Mouse (Mus musculus) left cerebral cortex, postnatal 14 days (tissue): Measurements from ENCODE around the gene Zmynd15. TPM values are rescaled to one million over a fixed set of nuclear protein-coding genes. Genes with fewer than 3 reads are reported as not detected.
"Not testable (repeated sequence)": the region's sequence is repeated elsewhere in the genome, so short reads cannot be mapped to it uniquely, and the experiment has no call there.

ENCODE experiments used
- DNase-seq, 2 experiments: peaks; one replicate each; pipeline ENCODE4 v3.0.0; 2021 to 2022; ENCODE audit warnings: low spot score in 2 of 2, mixed read lengths in 1 of 2
- intact Hi-C: fragments of 180-260 bp; cut with DNase I; formaldehyde crosslinking; loops from one replicate; pipeline ENCODE4 v1.15.1; 2025
- total RNA-seq, 2 experiments: library from RNA; stranded (reverse); gene quantifications; 2 replicates each; pipeline ENCODE4 v1.2.3; 2021

Zmynd15 gene
- total RNA-seq, 2 experiments from 2014 or later: 0.46 to 0.55 TPM

DNA sequence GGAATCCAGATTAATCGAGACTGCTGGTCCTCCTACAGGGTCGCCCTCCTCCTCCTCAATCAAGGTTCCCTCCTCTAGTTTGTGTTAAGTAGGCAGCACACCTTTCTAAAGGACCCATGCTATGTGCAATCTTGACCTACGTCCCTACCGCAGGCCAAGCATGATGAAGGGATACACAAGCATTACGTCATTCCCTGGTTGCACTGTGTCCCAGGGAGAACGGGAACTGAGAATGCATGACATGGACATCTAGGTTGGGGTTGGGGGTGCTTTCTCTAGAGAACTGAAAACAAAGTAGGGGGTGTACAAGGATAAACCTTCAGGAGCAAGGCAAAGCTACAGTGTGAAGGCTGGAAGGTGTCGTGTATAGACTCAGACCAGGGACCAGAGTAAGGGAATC lies 17.4 kb upstream of the Zmynd15 start:
- intact Hi-C loops: no loop called here
- DNase-seq: no peak

DNA sequence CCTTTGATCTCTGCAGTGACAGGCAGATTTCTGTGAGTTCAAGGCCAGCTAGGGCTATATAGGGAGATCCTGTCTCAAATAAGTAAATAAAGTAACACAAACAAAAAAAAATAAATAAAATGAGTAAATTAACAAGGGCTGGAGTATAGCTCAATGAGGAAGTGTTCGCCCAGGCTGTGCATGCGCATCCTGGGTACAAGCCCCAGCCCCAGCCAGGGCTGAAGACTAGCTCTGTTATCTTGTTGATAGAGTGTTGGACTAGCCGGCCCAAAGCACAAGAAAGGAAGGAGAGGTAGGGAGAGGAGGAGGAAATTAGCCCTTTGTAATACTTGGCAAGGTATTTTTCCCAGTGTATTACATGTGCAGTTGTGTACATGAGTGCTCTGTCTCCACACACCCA lies 15.3 kb upstream of the Zmynd15 start:
- intact Hi-C loops: no loop called here
- no peak for DNase-seq

DNA sequence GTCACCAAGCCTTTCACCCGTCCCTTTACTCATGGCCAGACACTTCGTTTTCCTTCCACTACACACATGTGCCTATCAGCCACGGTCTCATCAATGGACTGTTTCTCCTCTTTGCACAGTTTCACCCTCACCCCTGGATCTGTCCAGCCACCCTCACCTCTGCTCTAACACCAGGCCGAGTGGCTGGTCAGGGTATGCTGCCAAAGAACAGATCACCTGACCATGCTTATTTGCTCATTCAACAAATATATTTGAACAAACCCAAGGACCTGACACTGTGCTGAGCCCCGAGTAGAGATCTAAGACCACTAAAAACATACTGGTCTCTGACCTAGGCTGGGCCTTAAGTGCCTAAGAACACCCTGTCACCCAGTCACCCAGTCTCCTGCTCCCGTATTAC lies 14.6 kb upstream of the Zmynd15 start:
- intact Hi-C loops: no loop called here
- DNase-seq: no peak

DNA sequence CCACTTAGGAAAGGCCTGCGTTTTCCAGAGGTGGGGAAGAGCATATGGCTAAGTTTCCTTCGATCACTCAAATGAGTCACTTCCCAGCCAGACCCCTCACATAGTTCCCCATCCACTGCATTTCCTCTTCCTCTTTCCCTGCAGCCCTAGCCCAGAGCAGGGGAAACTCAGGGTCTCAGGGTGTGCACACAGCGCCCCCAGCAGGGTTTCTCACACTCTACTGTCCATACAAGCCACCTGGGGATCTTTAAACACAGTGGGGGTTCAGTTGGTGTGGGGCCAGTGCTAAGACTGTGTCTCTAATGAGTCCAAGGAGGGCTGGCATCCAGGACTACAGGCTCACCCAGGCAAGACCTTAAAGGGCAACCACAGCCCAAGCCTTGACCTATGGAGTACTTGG lies 12.5 kb upstream of the Zmynd15 start:
- intact Hi-C loops: no loop called here
- no peak for DNase-seq

DNA sequence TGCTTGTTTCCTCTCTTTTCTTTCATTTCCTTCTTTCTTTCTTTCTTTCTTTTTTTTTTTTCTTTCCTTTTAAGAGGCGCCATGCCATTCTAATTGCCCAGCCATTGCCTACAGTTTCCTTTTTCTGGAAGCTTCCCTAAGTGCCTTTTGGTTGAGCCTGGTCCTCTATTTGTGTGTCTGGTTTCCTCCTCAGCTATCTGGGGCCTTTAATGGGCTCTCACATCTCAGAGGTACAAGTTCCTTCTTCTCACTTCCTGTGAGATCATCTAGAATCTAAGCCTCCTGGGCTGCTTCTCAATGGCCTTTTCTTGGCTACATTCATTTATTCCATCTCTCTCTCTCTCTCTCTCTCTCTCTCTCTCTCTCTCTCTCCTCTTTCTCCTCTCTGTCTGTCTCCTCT lies 11.9 kb upstream of the Zmynd15 start:
- intact Hi-C loops: no loop called here
- DNase-seq: no peak

DNA sequence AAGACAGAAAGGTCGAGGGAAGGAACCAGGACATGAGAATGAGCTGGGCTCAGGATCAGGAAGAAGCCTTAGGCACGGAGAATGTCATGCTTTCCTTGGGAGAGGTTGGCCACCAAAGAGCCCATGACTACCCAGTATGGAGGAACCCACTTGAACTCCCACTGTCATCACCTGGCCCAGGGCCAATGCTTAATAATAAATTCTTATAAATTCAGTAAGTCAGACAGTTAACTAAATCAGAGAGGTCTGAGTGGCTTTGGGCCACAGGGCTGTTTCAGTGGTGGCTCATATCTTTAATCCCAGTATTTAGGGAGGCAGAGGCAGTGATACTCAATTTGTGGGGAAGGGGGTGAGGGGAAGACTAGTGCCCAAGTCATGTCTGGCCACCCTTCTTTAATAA lies 8.3 kb upstream of the Zmynd15 start:
- DNase-seq: no peak
- intact Hi-C loops: loop anchor here (5.0 kb wide), 1 partner anchor 56 kb away; the partner anchor contains the start of gene Tm4sf5

DNA sequence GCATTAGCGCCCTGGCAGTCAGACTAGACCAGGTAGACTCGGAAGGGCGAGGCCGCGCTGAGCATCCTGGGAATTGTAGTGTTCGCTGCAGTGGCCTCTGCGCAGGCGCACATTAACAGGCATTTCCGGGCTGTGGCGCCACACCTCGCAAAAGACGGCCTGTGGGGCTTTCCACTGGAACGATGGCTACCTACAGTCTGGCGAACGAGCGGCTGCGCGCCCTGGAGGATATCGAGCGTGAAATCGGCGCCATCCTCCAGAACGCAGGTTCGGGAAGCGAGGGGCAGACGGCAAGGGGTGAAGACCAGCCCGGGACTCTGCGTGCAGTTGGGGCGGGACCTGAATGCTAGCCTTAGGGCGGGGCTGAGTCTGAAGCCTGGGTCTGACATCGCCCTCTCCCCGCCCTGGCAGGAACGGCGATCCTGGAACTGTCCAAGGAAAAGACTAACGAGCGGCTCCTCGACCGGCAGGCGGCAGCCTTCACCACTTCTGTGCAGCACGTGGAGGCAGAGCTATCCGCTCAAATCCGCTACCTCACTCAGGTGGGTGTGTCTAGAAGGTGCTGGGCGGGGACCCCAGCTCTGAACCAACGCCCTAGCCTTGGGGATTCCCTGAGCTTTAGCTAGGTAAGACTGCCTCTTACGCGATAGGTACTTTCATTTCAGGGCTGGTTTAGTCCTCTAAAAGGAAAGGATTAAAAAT lies 7.3 kb upstream of the Zmynd15 start, which contains the start of gene Med11:
TSS of gene Med11 (plus strand) at position 123 of the 702 bp plus-strand sequence.
- intact Hi-C loops: loop anchor here (5.0 kb wide), 1 partner anchor 55 kb away; the partner anchor contains the start of gene Tm4sf5
- DNase-seq: peak; percentile 95 to 96

DNA sequence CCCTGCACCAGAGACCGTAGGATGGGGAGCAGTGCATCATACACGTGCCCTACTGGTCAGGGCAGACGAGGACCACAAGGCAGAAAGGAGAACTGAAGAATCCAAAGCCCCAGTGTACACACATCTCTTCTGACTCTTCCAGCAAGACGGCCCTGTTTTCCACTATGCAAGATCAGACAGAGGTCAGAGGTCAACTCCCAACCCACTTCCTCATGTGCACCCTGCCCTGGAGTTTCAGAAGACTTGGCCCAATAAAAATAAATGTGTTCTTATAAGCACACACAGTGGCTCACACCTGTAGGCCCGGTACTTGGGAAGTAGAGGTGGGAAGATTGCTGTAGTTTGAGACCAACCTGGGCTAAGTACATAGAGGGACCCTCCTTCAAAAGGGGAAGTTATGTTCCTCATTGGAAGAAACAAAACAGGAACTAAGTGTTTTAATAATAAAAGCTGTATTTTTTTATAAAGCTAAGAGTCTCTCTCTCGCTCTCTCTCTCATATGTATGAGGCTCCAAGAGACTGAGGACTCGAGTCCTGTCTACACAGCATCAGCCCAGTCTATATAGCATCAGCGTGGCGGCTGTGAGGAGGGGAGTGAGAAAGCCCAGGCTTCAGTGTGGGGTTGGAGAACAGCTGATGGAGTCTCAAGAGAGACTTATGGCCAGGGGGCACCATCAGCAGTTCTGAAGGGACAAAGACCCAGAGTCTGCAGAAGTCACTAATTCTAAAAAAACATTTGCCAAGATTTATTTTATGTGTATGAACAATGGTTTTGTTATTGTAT lies 5.8 kb upstream of the Zmynd15 start:
- DNase-seq: no peak
- intact Hi-C loops: loop anchor here (5.0 kb wide), 1 partner anchor 54 kb away; the partner anchor contains the start of gene Tm4sf5

DNA sequence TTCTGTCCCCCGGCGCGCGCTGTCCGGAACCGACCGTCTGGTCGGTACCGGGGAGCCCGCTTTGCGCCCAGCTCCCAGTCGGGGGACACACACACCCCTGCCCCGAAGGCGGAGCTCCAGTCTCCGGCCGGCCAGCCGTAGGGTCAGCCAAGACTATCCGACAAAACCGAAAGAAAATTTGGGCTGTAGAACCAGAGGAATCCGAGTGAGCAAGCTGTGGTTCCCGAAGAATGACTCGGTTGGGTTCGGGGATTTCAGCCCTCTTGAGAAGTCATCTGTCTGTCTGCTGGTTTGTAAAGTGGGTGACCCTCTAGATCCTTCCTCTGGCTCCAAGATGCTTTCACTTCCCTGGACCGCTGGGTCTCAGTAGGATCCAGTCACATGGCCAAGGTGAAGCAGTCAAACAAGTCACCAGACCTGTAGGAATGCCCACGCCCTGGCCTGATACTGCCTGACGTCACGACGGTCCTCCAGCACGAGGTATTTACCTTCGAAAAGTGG lies 418 bp downstream of the Zmynd15 start, which contains the start of gene Cxcl16:
TSS of gene Cxcl16 (minus strand) at position 384 of the 501 bp plus-strand sequence.
- intact Hi-C loops: no loop called here
- no peak for DNase-seq

DNA sequence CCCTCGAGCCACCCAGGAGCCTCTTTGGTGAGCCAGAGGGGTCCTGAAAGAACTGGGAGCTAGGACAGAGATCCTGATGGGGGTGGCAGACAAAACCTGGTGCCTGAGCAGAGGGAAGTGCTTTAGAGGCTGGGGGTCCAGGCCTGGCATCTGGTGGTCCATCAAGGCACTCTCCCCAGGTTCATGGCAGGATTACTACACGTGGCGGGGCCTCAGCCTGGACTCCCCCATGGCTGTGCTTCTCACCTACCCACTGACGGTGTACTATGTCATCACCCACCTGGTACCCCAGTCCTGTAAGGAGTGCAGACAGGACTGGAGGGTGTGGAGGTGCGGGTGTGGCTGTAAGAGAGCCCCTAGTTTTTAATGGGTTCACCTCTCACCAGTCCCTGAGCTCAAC lies 4.7 kb downstream of the Zmynd15 start:
- intact Hi-C loops: no loop called here

DNA sequence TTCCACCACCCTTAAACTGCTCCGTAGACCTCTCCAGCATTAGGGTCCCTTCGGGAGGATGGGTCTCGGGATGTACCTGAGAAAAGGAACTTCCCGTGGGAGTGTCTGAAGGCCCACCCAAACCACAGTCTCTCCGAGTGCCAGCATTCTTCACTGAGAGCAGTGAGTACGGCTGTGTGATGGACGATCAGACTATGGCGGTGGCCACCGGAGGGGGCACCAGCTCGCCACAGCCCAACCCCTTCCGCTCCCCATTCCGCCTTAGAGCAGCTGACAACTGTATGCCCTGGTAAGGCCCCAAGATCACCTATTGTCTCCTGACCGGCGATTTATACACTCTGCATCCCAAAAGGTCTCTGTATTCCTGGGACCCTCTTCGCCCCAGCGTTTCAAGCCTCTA lies 6.0 kb downstream of the Zmynd15 start:
- intact Hi-C loops: no loop called here
- no peak for DNase-seq

More for the DNA sequence above, 4.7 kb downstream of the Zmynd15 start:
- DNase-seq: no peak

DNA sequence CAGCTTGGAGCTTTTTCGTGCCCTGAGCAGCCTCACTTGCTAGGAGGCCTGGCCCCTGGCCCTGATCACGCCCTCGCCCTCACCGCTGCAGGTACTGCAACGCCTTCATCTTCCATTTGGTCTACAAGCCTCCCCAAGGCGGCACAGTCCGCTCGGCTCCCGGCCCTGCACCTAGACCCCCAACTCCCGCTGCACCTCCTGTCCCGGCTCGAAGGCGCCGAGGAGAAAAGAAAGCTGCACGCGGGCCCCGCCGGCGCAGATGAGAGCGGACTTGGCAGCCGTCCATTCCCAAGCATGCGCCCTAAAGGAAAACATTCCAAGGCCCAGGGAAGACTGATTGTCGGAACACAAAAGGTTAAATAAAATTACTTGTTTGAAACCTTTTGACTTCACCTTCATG lies 6.6 kb downstream of the Zmynd15 start:
- DNase-seq: no peak
- intact Hi-C loops: no loop called here

DNA sequence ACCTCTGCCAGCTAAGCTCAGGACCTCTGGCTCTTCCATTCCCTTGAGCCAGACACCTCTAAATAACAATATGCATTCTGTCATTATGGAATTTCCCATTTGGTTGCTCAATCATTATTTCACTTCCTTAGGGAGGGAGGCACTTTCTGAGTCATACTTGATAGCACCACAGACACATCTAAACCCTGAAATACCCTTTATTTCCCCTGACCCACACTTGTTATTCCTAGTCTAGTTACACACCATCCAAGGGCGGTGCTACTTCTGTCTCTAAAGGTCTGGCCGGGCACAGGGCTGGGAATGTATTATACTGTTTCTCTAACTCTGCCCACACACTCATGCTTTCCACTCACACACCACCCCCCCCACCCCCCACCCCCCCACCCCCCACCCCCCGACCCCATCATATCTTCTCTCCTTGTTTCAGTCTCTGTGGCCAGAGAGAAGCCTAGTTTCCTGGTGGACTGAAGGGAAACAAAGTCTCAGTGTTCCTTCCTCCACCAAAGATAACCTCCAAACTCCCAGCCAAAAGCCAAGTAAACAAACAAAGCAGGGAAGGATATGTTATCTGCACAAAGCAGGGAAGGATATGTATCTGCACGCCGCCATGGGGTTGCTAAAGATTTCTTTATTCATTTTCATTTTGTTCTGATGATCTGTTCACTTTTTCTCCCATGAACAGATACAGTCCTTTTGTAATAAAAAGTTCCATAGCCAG lies 8.8 kb downstream of the Zmynd15 start:
- intact Hi-C loops: no loop called here

DNA sequence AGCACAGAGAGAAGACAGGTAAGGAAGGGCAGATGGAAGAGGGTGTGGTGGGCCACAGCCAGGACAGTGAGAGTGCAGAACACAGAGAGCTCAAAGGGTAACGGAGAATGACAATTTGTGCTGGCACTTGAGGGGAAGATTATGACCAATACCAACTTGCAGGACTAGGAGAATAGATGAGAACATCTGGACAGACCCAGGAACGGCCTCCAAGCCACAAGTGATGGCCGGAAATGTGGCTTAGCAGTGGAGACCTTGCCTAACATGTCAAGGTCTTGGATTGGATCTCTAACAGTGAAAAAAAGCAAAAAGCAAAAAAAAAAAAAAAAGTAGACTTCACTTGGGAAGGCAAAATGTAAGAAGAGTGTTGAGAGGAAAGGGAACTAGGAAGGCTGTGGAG lies 10.5 kb downstream of the Zmynd15 start:
- no peak for DNase-seq
- intact Hi-C loops: no loop called here

More for the DNA sequence above, 8.8 kb downstream of the Zmynd15 start:
- no peak for DNase-seq

DNA sequence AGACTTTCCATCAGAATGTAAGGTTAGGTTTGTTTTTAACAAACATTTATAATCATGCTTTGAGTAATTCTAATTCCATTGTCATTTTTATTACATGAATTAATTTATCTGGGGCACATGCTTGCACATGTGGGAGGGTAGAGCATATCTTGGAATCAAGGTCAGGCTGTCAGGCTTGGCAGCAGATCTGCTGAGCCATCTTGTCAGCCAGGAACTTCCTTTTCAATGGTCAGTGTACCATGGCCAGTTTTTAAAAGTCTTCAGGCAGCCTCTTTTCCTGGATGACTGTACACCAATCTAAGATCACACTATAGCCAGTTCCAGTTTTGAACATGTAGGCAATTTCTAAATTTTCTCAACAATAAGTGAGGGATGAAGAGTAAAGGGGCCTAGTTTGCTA lies 13.5 kb downstream of the Zmynd15 start:
- intact Hi-C loops: no loop called here
- no peak for DNase-seq

DNA sequence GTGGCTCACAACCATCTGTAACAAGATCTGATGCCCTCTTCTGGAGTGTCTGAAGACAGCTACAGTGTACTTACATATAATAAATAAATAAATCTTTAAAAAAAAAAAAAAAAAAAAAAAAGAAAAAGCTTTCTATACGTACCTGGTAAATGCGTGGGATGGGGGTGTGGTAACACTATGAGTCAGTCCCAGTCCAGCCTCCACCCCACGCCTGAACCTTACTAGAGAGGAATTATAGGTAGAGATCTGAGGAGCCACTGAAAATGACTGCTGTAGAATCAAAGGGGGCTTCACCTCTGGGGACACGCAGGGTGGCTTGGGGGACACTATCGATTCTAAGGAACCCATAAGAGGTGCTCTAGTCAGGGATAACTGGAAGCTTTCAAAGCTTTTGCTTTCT lies 14.1 kb downstream of the Zmynd15 start:
- DNase-seq, intact Hi-C loops: not testable (repeated sequence)

DNA sequence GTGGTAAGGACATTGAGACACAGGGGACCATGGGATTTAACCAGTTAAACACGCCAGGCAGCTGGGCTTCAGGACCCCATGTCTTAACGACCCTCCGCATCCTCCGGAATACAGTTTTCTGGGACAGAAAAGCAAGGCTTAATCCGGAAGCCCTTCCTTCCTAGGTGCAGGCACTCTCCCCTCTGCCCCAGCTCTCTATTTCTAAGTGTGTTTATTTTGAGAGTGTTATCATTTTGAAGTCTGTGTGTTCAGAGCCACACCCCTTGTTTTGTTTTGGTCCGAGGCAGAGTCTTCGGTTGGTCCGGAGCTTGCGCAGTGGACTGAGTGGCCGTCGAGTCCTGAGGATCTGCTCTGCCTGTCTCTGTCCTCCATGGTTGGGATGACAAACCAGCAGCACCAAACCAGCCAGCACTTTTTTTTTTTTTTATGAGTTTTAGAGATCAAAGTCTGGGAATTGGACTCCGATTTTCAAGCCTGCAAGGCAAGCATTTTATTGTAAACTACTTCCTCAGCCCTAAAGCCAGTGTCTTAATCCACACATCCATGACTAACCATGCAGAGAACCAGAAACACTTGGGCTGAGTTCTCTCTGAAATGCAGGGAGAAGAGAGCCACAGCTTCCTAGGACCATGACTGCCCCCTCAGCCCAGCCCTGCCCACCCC lies 15.8 kb downstream of the Zmynd15 start:
- DNase-seq: no peak
- intact Hi-C loops: no loop called here

DNA sequence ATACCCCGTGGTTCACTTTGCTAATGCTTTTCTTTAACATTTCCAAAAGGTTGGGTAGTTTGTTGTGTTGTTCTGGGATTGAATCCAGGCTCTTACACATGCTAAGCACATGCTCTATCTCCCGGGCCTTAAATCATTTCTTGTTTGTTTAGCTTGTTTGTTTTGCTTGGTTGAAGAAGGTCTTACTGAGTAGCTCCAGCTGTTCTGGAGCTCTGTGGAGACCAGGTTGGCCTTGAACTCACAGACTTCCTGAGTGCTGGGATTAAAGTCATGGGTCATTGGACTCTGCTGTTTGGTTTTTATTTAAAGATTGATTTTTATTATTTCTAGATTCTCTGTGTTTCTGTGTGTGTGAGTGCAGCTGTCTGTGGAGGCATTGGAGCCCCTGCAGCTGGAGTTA lies 26.3 kb downstream of the Zmynd15 start:
- intact Hi-C loops: no loop called here
- no peak for DNase-seq

DNA sequence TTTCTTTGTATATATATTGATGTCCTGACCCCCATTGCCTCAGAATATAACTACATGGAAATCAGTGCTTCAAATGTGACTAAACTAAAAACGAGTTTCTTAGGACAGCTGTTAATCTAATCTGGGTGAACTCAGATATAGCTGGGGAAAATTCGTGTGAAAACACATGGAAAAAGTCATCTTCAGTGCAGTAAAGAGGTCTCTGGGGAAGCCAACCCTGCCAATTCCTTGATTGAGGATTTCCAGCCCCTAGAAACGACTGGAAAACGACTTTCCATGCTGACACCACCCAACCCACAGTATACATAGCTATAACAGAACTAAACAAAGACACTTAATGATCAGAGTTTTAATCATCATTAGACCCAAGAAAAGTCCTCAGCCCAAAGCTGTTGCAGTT lies 28.6 kb downstream of the Zmynd15 start:
- intact Hi-C loops: no loop called here
- no peak for DNase-seq
